Mouse (Mus musculus): ENCODE measurements around the gene Tbcb. TPM values are rescaled to one million over a fixed set of nuclear protein-coding genes. Genes with fewer than 3 reads are reported as not detected.
"Not testable (repeated sequence)": the region's sequence is repeated elsewhere in the genome, so short reads cannot be mapped to it uniquely, and the experiment has no call there.

The Tbcb gene
- polyA plus RNA-seq, 1 experiment from 2014 or later: 384 TPM

DNA sequence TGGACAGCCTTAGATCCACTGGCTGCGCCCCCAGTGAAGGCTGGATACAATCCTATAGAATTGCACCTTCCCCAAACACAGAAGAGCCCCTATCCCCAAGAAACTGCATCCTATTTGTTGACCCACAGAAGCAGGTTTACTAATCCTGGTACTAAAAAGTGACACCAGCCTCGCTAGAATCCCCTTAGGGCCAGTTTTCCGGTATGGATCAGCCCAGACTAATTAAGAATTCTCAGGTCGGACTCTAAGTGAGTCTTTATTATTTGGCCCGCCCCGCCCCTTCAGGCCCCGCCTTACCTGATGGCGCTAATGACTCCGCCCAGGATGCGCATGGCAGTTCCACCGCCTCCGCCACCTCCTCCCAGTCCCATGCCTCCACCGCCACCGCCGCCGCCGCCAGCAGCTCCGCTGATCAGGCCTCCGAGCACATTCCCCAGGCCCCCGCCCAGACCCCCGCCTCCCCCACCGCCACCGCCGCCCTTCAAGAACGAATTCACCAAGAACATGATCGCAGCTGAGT, 38.4 kb downstream of the Tbcb start:
- peak overlapping the region; percentile 67 for H3K4me3 ChIP-seq (ENCODE audit: low read depth, low read length)
- peaks cover 35% of the 10 kb centered on the region for H3K36me3 ChIP-seq (ENCODE audit: control insufficient read depth, insufficient read depth, low read length)
- no peaks in the 10 kb centered on the region for H3K9me3 ChIP-seq (replicated peaks; ENCODE audit: control insufficient read depth, low read length)
- H3K4me1 ChIP-seq (ENCODE audit: control insufficient read depth, insufficient read depth, low read length): peaks cover 12% of the 10 kb centered on the region; the same call in 1 of the 2 replicates
- whole genome bisulfite sequencing: 1% methylated on average over 26 of the region's 26 CpGs
- ATAC-seq: peak; percentile 70
- peak; percentile 86 for DNase-seq (ENCODE audit: low spot score)
- peak overlapping the region; percentile 71; the same call in 1 of the 2 replicates for H3K27ac ChIP-seq (ENCODE audit: low read depth, low read length)
- peak overlapping the region; percentile 84 for H3K4me2 ChIP-seq (ENCODE audit: low read length)
- peak overlapping the region; percentile 79 for H3K9ac ChIP-seq (ENCODE audit: low read length)
- no peaks in the 10 kb centered on the region for H3K27me3 ChIP-seq (replicated peaks; ENCODE audit: control insufficient read depth, insufficient read depth, low read length)

DNA sequence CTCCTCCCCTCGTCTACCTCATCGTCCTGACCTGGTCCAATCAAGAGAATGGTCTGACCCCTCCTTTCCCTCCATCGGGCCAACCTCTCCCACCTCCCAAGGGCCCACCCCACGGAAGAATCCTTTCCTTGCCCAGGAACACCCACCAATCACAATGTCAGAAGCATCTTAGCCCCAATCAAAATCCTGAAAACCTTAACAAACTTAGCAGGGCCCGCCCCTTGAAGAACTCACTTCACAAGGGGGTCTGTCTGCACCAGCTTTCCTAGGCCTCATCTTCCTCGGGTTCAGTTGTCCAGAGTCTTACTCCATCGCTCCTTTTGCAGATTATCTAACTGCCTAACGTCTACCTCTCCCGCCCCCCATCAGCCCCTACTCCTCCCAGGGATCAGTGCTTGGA, 39.1 kb downstream of the Tbcb start:
- H3K36me3 ChIP-seq (ENCODE audit: control insufficient read depth, insufficient read depth, low read length): peaks cover 41% of the 10 kb centered on the region
- H3K27ac ChIP-seq (ENCODE audit: low read depth, low read length): no peak overlapping the region
- no peak for ATAC-seq
- no peaks in the 10 kb centered on the region for H3K9me3 ChIP-seq (replicated peaks; ENCODE audit: control insufficient read depth, low read length)
- H3K4me1 ChIP-seq (ENCODE audit: control insufficient read depth, insufficient read depth, low read length): peaks cover 12% of the 10 kb centered on the region; the same call in 1 of the 2 replicates
- H3K4me2 ChIP-seq (ENCODE audit: low read length): peak overlapping the region; percentile 84
- H3K9ac ChIP-seq (ENCODE audit: low read length): peak overlapping the region; percentile 79
- 19% methylated on average over 9 of the region's 9 CpGs for WGBS
- H3K4me3 ChIP-seq (ENCODE audit: low read depth, low read length): peak overlapping the region; percentile 67
- no peak for DNase-seq (ENCODE audit: low spot score)
- H3K27me3 ChIP-seq (replicated peaks; ENCODE audit: control insufficient read depth, insufficient read depth, low read length): no peaks in the 10 kb centered on the region

DNA sequence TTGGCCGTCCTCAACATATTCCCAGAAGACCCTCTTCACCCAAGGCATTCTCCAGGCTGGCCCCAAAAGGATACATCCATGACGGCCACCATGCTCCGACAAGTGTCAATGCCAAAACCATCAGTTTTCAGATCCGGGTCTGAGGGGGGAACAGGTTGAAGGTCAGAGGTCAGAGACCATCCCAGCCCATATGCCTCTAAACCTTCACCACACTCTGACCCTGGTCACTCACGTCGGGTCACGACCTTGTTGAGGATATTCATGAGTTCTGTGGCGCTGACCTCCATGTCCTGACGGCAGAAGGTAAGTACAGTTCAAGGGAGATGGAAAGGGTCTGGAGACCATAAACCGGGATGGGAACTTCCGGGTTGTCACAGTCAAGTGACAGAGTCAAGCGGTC, 40.0 kb downstream of the Tbcb start:
- H3K27ac ChIP-seq (ENCODE audit: low read depth, low read length): no peak overlapping the region
- no peaks in the 10 kb centered on the region for H3K27me3 ChIP-seq (replicated peaks; ENCODE audit: control insufficient read depth, insufficient read depth, low read length)
- DNase-seq (ENCODE audit: low spot score): no peak
- H3K36me3 ChIP-seq (ENCODE audit: control insufficient read depth, insufficient read depth, low read length): peaks cover 50% of the 10 kb centered on the region
- H3K9ac ChIP-seq (ENCODE audit: low read length): no peak overlapping the region
- WGBS: 93% methylated on average over 12 of the region's 12 CpGs
- 0 out of 2 replicates have a peak overlapping the region, but pooled peaks have one; percentile 67 for H3K4me3 ChIP-seq (ENCODE audit: low read depth, low read length)
- H3K4me1 ChIP-seq (ENCODE audit: control insufficient read depth, insufficient read depth, low read length): peaks cover 12% of the 10 kb centered on the region; the same call in 1 of the 2 replicates
- H3K4me2 ChIP-seq (ENCODE audit: low read length): no peak overlapping the region
- H3K9me3 ChIP-seq (replicated peaks; ENCODE audit: control insufficient read depth, low read length): no peaks in the 10 kb centered on the region
- no peak for ATAC-seq

DNA sequence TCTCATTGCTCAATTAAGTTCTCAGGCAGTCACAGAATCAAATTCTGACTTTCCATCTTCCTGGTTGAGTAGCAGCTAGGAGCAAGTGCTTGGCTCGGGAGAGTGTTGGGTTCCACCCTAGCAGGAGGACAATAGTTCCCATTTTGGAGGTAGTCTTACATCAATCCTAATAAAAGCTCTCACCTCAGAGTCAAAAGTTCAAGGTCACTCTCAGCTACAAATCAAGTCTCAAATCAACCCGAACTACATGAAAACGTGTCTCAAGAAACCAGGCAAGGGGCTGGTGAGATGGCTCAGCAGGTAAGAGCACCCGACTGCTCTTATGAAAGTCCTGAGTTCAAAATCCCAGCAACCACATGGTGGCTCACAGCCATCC, 43.0 kb downstream of the Tbcb start:
- ATAC-seq (no peak), DNase-seq (ENCODE audit: low spot score) (no peak)
- Histone ChIP-seq H3K27me3 (replicated peaks; ENCODE audit: control insufficient read depth, insufficient read depth, low read length) (no peaks in the 10 kb centered on the region), H3K27ac (ENCODE audit: low read depth, low read length) (no peak overlapping the region), H3K4me3 (ENCODE audit: low read depth, low read length) (no peak overlapping the region), H3K4me1 (ENCODE audit: control insufficient read depth, insufficient read depth, low read length) (peaks cover 12% of the 10 kb centered on the region; the same call in 1 of the 2 replicates), H3K4me2 (ENCODE audit: low read length) (no peak overlapping the region), H3K9ac (ENCODE audit: low read length) (no peak overlapping the region), H3K36me3 (ENCODE audit: control insufficient read depth, insufficient read depth, low read length) (peaks cover 72% of the 10 kb centered on the region), H3K9me3 (replicated peaks; ENCODE audit: control insufficient read depth, low read length) (no peaks in the 10 kb centered on the region)
- WGBS: 92% methylated on average over 4 of the region's 4 CpGs

DNA sequence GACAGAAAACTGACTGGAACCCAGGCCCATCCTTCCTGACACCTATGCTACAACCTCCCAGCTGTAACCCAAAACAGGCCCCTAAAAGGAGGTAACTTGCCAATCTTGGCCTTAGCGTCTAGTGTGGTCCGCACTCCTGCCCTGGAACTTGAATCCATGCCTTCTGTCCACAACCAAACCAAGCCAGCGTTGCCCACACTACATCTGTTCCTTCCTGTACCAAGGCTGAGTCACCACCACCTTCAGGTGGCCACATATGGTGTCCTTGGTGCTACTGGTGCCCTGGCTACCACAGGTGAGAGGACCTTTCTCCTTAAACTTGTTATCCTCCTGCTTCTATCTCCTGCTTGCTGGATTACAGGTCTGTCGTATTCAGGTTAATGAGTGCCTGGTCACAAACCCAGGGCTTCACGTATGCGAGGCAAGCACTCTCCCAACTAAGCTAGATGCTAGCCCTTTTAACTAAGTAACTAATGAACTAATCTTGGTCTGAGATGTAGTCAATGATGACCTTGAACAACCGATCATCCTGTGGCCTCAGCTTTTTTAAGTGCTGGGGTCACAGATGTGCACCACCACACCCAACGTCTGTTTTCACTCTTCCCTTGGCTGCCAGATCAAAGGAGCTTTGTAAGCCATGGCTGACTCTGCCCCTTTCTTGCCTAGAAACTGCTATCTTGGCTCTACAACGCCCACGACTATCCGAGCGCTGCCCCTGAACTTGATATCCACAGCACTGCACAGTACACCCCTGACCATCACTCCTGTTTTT, 43.5 kb downstream of the Tbcb start:
- Histone ChIP-seq H3K4me1 (ENCODE audit: control insufficient read depth, insufficient read depth, low read length) (peaks cover 11% of the 10 kb centered on the region; the same call in 1 of the 2 replicates), H3K27ac (ENCODE audit: low read depth, low read length) (no peak overlapping the region), H3K9ac (ENCODE audit: low read length) (no peak overlapping the region), H3K36me3 (ENCODE audit: control insufficient read depth, insufficient read depth, low read length) (peaks cover 72% of the 10 kb centered on the region), H3K4me3 (ENCODE audit: low read depth, low read length) (no peak overlapping the region), H3K27me3 (replicated peaks; ENCODE audit: control insufficient read depth, insufficient read depth, low read length) (no peaks in the 10 kb centered on the region), H3K4me2 (ENCODE audit: low read length) (no peak overlapping the region), H3K9me3 (replicated peaks; ENCODE audit: control insufficient read depth, low read length) (no peaks in the 10 kb centered on the region)
- DNase-seq (ENCODE audit: low spot score) (no peak), ATAC-seq (no peak)
- 90% methylated on average over 12 of the region's 12 CpGs for WGBS

DNA sequence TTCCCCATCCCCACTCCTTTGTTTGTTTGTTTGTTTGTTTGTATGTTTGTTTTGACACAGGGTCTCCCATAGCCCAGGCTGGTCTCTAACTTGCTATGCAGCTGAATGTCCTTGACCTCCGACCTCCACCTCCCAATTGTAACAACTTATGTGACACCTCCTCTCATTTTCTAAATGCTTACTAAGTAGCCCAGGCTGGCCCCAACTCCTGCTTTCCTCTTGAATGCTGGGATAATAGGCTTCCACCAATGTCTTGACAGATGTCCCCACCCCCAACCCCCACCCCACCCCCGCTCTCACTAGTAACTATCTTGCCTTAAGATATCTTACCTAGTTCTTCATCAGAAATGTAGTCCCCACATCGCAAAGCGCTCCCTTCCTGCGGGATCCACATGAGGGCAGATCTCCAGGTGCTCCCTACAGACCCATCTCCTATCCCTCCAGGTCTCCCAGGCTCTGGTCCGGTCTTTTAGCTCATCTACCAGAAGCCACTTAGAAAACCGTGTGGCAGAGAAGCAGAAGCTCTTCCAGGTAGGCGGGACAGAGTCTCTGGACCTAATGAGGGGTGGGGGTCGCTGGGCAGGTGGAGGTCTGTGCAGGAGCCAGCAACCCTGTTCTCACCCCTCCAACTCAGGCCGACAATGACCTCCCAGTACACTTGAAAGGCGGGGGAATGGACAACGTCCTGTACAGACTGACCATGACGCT, 47.3 kb downstream of the Tbcb start:
- Histone ChIP-seq H3K4me2 (ENCODE audit: low read length) (no peak overlapping the region), H3K27ac (ENCODE audit: low read depth, low read length) (no peak overlapping the region), H3K4me3 (ENCODE audit: low read depth, low read length) (no peak overlapping the region), H3K9me3 (replicated peaks; ENCODE audit: control insufficient read depth, low read length) (no peaks in the 10 kb centered on the region), H3K9ac (ENCODE audit: low read length) (no peak overlapping the region), H3K4me1 (ENCODE audit: control insufficient read depth, insufficient read depth, low read length) (no peaks in the 10 kb centered on the region), H3K27me3 (replicated peaks; ENCODE audit: control insufficient read depth, insufficient read depth, low read length) (no peaks in the 10 kb centered on the region), H3K36me3 (ENCODE audit: control insufficient read depth, insufficient read depth, low read length) (peaks cover 45% of the 10 kb centered on the region)
- ATAC-seq: no peak
- no peak for DNase-seq (ENCODE audit: low spot score)
- 77% methylated on average over 13 of the region's 13 CpGs for WGBS

DNA sequence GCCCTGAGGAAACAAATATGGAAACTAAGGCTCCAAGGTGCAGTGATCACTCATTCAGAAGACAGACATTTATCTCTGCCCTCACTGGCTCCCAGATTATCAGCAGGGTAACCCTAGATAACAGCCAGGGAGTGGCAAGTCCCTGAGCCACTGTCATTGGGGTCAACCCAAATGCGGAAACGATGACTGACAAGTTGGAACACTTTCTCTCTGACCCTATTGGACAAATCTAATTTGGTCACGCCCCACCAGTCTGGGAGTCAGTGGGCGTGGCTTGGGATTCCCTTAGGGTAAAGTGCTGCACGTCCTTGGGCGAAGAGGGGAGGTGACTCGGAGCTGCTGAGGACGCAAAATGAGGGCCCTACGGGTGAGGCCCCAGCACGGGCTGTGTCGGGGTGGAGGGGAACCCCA, 48.2 kb downstream of the Tbcb start, which contains the start of gene Cox7a1:
TSS of gene Cox7a1 (plus strand) at position 266 of the 411 bp plus-strand sequence.
- Histone ChIP-seq H3K9ac (ENCODE audit: low read length) (peak within 1 kb of the TSS; percentile 18; the same call in 1 of the 2 replicates), H3K9me3 (replicated peaks; ENCODE audit: control insufficient read depth, low read length) (no peaks in the 10 kb centered on the region), H3K27ac (ENCODE audit: low read depth, low read length) (no peak within 1 kb of the TSS), H3K4me3 (ENCODE audit: low read depth, low read length) (no peak within 1 kb of the TSS), H3K4me1 (ENCODE audit: control insufficient read depth, insufficient read depth, low read length) (no peaks in the 10 kb centered on the region), H3K36me3 (ENCODE audit: control insufficient read depth, insufficient read depth, low read length) (peaks cover 45% of the 10 kb centered on the region), H3K27me3 (replicated peaks; ENCODE audit: control insufficient read depth, insufficient read depth, low read length) (no peaks in the 10 kb centered on the region), H3K4me2 (ENCODE audit: low read length) (peak within 1 kb of the TSS; percentile 29; the same call in 1 of the 2 replicates)
- WGBS: 3% methylated on average over 11 of the region's 11 CpGs
- ATAC-seq (peak; percentile 62), DNase-seq (ENCODE audit: low spot score) (peak; percentile 76)

DNA sequence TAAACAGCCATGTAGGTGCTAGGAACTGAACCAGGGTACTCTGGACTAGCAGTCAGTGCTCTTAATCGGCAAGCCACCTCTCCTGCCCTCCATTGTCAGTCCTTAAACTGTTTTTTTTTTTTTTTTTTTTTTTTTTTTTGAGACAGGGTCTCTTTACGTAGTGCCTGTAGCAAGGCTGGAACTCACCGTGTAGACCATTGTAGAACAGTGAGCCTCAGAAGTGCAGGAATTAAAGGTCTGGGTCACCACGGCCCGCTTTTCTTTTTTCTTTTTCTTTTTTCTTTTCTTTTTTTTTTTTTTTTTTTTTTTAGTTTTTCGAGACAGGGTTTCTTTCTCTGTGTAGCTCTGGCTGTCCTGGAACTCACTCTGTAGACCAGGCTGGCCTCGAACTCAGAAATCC, 48.9 kb downstream of the Tbcb start:
- not testable (repeated sequence) for DNase-seq (ENCODE audit: low spot score); H3K9ac ChIP-seq (ENCODE audit: low read length); H3K27ac ChIP-seq (ENCODE audit: low read depth, low read length); H3K9me3 ChIP-seq (replicated peaks; ENCODE audit: control insufficient read depth, low read length); H3K4me2 ChIP-seq (ENCODE audit: low read length); ATAC-seq; H3K4me3 ChIP-seq (ENCODE audit: low read depth, low read length); H3K27me3 ChIP-seq (replicated peaks; ENCODE audit: control insufficient read depth, insufficient read depth, low read length); H3K4me1 ChIP-seq (ENCODE audit: control insufficient read depth, insufficient read depth, low read length)
- 64% methylated on average over 7 of the region's 7 CpGs for WGBS
- H3K36me3 ChIP-seq (ENCODE audit: control insufficient read depth, insufficient read depth, low read length): peaks cover 45% of the 10 kb centered on the region

Measured in forebrain, embryonic 14.5 days (tissue).